Mouse (Mus musculus) 3134 (cell line): ENCODE measurements around the gene Ehd1.

Experiments used
- DNase-seq: peaks from one replicate; pipeline ENCODE4 v3.0.0-alpha.2; 2011; ENCODE audit warnings: low spot score; ENCODE audit not compliant: insufficient read length; ENCODE audit errors: extremely low read depth

Gene Ehd1

GRCm38 (mm10) chr19:6276426-6277421 is at the start of gene Ehd1:
Ehd1 (plus strand) TSS chr19:6276725.
- peak; percentile 98 for DNase-seq

GRCm38 (mm10) chr19:6226763-6227162 is 49.8 kb upstream of the Ehd1 start:
- no peak for DNase-seq

GRCm38 (mm10) chr19:6227864-6228263 is 48.7 kb upstream of the Ehd1 start:
- no peak for DNase-seq

- DNase-seq = no peak
Measured at GRCm38 (mm10) chr19:6230411-6230810, 46.1 kb upstream of the Ehd1 start.

- DNase-seq = no peak
Measured at GRCm38 (mm10) chr19:6231036-6231435, 45.5 kb upstream of the Ehd1 start.

- no peak for DNase-seq
Measured at GRCm38 (mm10) chr19:6233647-6234046, 42.9 kb upstream of the Ehd1 start.

- no peak for DNase-seq
Measured at GRCm38 (mm10) chr19:6234337-6235083, 42.0 kb upstream of the Ehd1 start.

- DNase-seq = peak; percentile 88
Measured at GRCm38 (mm10) chr19:6235084-6236052, 41.2 kb upstream of the Ehd1 start, which contains the start of gene Ppp2r5b. Ppp2r5b (minus strand) TSS chr19:6235872.

- peak; percentile 77 for DNase-seq
Measured at GRCm38 (mm10) chr19:6236053-6236441, 40.5 kb upstream of the Ehd1 start.

GRCm38 (mm10) chr19:6236842-6237241 is 39.7 kb upstream of the Ehd1 start:
- DNase-seq = no peak

GRCm38 (mm10) chr19:6238740-6239139 is 37.8 kb upstream of the Ehd1 start:
- DNase-seq = no peak

- no peak for DNase-seq
Measured at GRCm38 (mm10) chr19:6240136-6240535, 36.4 kb upstream of the Ehd1 start.

GRCm38 (mm10) chr19:6240725-6241124 is 35.8 kb upstream of the Ehd1 start:
- no peak for DNase-seq

GRCm38 (mm10) chr19:6241274-6242107 is 35.0 kb upstream of the Ehd1 start, which contains the start of gene Atg2a:
Atg2a (plus strand) TSS chr19:6241668.
- DNase-seq = peak; percentile 95

- DNase-seq = peak; percentile 54
Measured at GRCm38 (mm10) chr19:6242281-6242680, 34.2 kb upstream of the Ehd1 start.

- no peak for DNase-seq
Measured at GRCm38 (mm10) chr19:6243226-6243625, 33.3 kb upstream of the Ehd1 start.

- DNase-seq = no peak
Measured at GRCm38 (mm10) chr19:6245806-6246205, 30.7 kb upstream of the Ehd1 start.

GRCm38 (mm10) chr19:6247526-6248300 is 28.8 kb upstream of the Ehd1 start:
- no peak for DNase-seq

GRCm38 (mm10) chr19:6253021-6253420 is 23.5 kb upstream of the Ehd1 start:
- DNase-seq = no peak
